Mouse (Mus musculus): ENCODE data around the gene Syt11.

GRCm38 (mm10) chr3:88803910-88804540, 29.1 kb upstream of the Syt11 start:
- TF ChIP-seq POLR2A (IDR thresholded peaks at IDR 0.05; ENCODE audit: low read depth, low read length) (no peak), CTCF (IDR thresholded peaks at IDR 0.05; ENCODE audit: extremely low read depth, insufficient read length, insufficient replicate concordance, low read depth, low read length) (no peak)
